Mouse (Mus musculus) heart, embryonic 10.5 days (tissue): Measurements from ENCODE around the gene Magi2. TPM values are rescaled to one million over a fixed set of nuclear protein-coding genes. Genes with fewer than 3 reads are reported as not detected.

ENCODE experiments used
- DNase-seq: peaks from one replicate; pipeline ENCODE4 v3.0.0-alpha.2; 2017; ENCODE audit warnings: low spot score
- H3K27ac ChIP-seq: fragments of 300-500 bp; sonication (generic); 2 replicates; pipeline ENCODE4 v1.5.1; 2016; ENCODE audit warnings: mild to moderate bottlenecking
- H3K27me3 ChIP-seq: fragments of 300-500 bp; sonication (generic); 2 replicates; pipeline ENCODE4 v1.6.1; 2016; ENCODE audit warnings: mild to moderate bottlenecking; ENCODE audit not compliant: poor library complexity, insufficient read depth, severe bottlenecking
- H3K36me3 ChIP-seq: fragments of 300-500 bp; sonication (generic); 2 replicates; pipeline ENCODE4 v1.6.1; 2016; ENCODE audit warnings: mild to moderate bottlenecking, moderate library complexity
- H3K4me1 ChIP-seq: fragments of 300-500 bp; sonication (generic); 2 replicates; pipeline ENCODE4 v1.6.1; 2016; ENCODE audit warnings: mild to moderate bottlenecking
- H3K4me3 ChIP-seq: fragments of 300-500 bp; sonication (generic); 2 replicates; pipeline ENCODE4 v1.5.1; 2016; ENCODE audit warnings: mild to moderate bottlenecking, moderate library complexity
- H3K9me3 ChIP-seq: fragments of 300-500 bp; sonication (generic); 2 replicates; pipeline ENCODE4 v1.6.1; 2016; ENCODE audit warnings: mild to moderate bottlenecking, moderate library complexity
- WGBS: fragments of 180-500 bp; shearing (Covaris S2); methylation state at CpG from one replicate; pipeline ENCODE4 v1.1.7; 2016; 5-methylcytosine and 5-hydroxymethylcytosine counted together
- polyA plus RNA-seq: library from polyadenylated mRNA; unstranded; fragments of >200 nt; fragmentation: Nextera tagmentation; extraction: Ambion mirVana; gene quantifications from 2 replicates; pipeline ENCODE4 v1.2.1, GENCODE M21; 2016

Gene Magi2
- polyA plus RNA-seq, 1 experiment from 2014 or later, result 1.8 TPM

DNA sequence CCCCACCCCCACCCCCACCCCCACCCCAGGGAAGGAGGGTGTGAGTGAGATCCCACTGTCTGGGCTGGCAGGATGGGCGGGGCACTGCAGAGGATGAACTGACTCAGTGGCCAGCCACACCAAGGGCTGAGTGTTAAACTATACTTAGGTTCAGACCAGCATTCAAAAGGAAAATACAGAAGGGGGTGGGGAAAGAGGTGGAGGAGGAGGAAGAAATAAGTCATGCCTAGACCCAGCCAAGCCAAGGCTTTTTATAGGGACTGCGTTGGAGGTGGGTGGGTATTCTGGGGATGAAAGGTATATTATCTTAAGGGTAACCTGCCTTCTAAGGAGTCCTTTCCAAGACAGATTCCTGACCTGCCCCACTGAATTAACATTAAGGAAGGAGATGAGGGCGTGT lies 1420.1 kb downstream of the Magi2 start:
- 87% methylated on average over 3 of the region's 3 CpGs for WGBS
- DNase-seq, result peak; percentile 56
- no peaks in the 10 kb centered on the region for H3K9me3 ChIP-seq
- no peaks in the 10 kb centered on the region for H3K4me1 ChIP-seq
- H3K27ac ChIP-seq, result no peak overlapping the region
- H3K4me3 ChIP-seq, result no peak overlapping the region
- no peaks in the 10 kb centered on the region for H3K27me3 ChIP-seq
- H3K36me3 ChIP-seq, result no peaks in the 10 kb centered on the region

DNA sequence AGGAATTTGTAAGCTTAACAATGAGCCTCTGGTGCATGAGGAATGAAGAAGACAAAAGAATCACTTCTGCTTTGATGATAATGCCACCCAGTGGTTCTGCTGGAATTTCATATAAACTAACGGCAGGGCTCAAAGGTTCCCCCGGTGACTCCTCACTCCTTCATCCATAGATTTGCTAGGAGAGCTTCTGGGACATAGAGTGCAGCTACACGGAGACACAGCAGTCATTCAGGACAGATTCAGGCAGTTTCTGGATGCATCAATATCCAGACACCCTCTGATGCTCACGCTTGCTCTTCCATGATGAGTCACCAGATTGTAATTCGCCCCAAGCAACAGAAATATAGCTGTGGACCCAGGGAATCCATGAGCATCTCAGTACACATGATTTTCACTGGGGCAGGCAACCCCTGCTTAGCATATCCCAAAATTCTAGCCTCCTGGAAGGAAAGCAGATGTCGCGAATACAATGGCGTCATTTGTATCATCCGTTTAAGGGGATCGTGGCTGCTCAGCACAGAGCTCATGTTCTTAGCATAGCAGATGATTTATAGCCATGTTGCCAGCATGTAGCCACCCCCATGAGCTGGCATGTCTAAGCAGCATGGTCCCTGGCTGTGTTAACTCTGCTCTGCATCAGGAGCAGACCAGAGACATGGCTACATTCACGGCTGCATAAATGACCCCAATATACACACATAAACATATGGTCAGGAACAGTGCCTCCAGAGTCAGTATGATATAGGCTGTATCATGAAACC lies 1426.8 kb downstream of the Magi2 start:
- Histone ChIP-seq H3K4me3 (no peak overlapping the region), H3K9me3 (no peaks in the 10 kb centered on the region), H3K27me3 (peaks cover 16% of the 10 kb centered on the region; the same call in 1 of the 2 replicates), H3K27ac (no peak overlapping the region), H3K4me1 (peaks cover 9% of the 10 kb centered on the region; the same call in 1 of the 2 replicates), H3K36me3 (no peaks in the 10 kb centered on the region)
- WGBS, result 77% methylated on average over 11 of the region's 11 CpGs
- peak; percentile 22 for DNase-seq

DNA sequence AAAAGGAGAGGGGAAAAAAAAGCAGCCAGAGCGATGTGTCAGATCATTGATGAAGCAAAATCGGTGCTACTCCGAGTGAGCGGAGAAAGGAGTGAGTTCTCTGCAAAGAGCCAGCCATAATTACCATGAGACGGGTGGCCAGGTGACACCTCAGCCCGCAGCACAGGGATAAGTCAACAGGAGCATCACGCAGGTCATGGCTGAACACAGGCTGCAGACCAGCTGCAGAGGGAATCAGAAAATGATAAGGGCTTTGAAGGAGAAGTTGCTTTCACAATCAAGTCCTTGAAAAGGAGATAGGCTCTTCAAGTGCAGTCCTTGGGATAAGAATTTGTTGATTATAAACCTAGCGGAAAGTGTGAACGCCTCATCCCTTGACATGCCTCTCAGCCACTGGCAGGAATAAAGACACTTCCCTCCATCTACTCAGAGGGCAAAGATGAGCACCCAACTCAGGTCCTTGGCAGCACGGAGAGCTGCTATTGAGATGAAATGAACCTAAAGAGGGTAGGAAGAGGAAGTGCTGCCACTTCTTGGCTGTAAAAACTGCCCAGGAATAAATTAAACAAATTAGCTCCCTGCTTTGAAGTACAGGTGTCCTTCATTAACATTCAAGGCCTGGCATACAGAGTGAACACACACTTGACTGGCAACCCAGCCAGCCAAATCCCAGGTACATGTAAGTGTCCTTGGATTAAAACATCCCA lies 1428.1 kb downstream of the Magi2 start:
- peaks cover 16% of the 10 kb centered on the region; the same call in 1 of the 2 replicates for H3K27me3 ChIP-seq
- no peaks in the 10 kb centered on the region for H3K9me3 ChIP-seq
- H3K36me3 ChIP-seq, result no peaks in the 10 kb centered on the region
- DNase-seq, result peak; percentile 13
- peaks cover 9% of the 10 kb centered on the region; the same call in 1 of the 2 replicates for H3K4me1 ChIP-seq
- no peak overlapping the region for H3K27ac ChIP-seq
- no peak overlapping the region for H3K4me3 ChIP-seq
- 26% methylated on average over 10 of the region's 10 CpGs for WGBS

DNA sequence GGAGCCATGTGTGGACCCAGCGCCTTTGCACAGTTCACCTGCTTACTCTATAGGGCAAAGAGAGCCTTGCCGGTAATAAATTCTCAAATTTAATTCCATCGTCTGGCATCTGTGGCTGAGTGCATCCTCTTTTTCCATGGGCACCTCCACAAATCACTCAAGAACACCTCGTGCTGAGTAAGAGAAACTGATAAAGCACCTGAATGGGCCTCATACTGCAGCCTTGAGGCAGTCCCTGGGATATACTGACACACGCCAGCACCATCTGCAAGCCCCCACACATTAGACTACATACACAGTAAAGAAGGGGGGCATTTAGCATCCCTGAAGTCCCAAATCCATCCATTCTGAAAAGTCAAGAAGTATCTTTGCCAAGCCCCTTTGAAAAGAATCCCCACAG lies 1430.2 kb downstream of the Magi2 start:
- WGBS, result 78% methylated on average over 5 of the region's 5 CpGs
- H3K36me3 ChIP-seq, result no peaks in the 10 kb centered on the region
- peak; percentile 53 for DNase-seq
- H3K27me3 ChIP-seq, result peaks cover 16% of the 10 kb centered on the region; the same call in 1 of the 2 replicates
- H3K4me1 ChIP-seq, result peaks cover 9% of the 10 kb centered on the region; the same call in 1 of the 2 replicates
- H3K4me3 ChIP-seq, result no peak overlapping the region
- no peaks in the 10 kb centered on the region for H3K9me3 ChIP-seq
- no peak overlapping the region for H3K27ac ChIP-seq

DNA sequence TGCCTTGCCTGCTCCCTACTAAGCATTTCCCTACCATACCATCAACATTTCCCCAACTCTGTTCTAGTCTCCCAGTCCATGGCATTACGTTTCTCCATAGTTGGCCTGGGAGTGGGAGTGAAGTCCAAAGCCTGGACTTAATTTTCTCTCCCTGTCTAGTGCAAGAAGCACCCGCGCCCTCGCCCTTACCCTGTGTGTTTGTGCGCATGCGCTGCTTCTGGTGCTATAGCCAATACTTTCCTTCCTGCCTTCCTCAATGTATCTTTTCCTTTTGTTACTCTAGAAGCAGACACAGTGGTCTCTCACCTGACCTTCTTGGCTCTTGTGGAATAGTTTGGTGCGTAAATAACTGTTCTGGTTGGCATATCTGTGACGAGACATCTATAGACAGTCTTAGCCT lies 1440.8 kb downstream of the Magi2 start:
- Histone ChIP-seq H3K27ac (no peak overlapping the region), H3K36me3 (no peaks in the 10 kb centered on the region), H3K4me3 (no peak overlapping the region), H3K27me3 (no peaks in the 10 kb centered on the region), H3K4me1 (no peaks in the 10 kb centered on the region), H3K9me3 (no peaks in the 10 kb centered on the region)
- 92% methylated on average over 8 of the region's 8 CpGs for WGBS
- DNase-seq, result peak; percentile 61

DNA sequence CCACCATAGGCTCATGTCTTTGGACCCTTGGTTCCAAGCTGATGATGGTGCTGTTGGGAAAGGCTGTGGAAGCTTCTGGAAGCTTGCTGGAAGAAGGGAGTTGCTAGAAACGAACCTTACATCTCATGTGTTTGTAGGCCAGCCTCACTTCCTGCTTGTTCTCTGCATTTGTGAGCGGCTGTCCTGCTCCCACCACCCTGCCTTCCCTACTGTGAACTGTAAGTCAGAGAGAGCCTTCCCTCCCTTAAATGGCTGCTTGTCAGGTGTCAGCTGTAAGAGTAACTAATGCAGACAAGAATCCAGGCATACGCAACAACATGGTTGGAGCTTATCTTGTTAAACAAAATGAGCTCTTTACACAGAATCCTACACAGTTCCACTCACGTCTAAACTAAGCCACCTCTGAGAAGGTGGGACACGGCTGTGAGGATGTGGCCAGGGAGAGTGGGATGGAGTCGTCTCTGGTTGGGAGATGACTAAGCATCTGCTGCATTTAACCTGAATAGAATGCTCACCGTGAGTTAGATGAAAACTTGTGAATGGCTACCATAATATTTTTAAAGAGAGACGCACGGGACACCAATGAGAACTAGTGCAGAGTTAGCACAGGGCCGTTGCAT lies 1442.0 kb downstream of the Magi2 start:
- Histone ChIP-seq H3K36me3 (no peaks in the 10 kb centered on the region), H3K9me3 (no peaks in the 10 kb centered on the region), H3K27ac (no peak overlapping the region), H3K27me3 (no peaks in the 10 kb centered on the region), H3K4me3 (no peak overlapping the region), H3K4me1 (no peaks in the 10 kb centered on the region)
- WGBS, result 81% methylated on average over 10 of the region's 10 CpGs
- DNase-seq, result peak; percentile 51

DNA sequence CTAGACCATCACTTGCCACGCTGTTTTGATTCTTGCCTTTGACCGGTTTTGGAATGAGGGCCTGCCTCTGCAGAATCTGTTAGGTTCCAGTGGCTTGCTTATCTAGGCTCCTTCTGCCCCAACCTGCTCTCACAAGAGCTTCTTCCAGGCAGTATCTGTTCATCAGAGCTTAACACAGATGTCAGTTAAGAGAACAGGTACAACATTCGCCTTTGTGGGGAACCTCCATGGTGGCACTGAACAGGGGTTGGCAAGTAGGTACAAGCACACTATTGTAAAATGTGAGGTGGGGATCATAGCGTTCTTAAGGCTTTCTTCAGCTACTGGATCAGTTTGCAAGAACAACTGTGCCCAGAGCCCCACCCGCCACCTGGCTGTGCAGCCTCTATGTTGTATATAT lies 1442.6 kb downstream of the Magi2 start:
- Histone ChIP-seq H3K9me3 (no peaks in the 10 kb centered on the region), H3K4me1 (no peaks in the 10 kb centered on the region), H3K36me3 (no peaks in the 10 kb centered on the region), H3K4me3 (no peak overlapping the region), H3K27ac (no peak overlapping the region), H3K27me3 (no peaks in the 10 kb centered on the region)
- 72% methylated on average over 5 of the region's 5 CpGs for WGBS
- DNase-seq, result peak; percentile 31

DNA sequence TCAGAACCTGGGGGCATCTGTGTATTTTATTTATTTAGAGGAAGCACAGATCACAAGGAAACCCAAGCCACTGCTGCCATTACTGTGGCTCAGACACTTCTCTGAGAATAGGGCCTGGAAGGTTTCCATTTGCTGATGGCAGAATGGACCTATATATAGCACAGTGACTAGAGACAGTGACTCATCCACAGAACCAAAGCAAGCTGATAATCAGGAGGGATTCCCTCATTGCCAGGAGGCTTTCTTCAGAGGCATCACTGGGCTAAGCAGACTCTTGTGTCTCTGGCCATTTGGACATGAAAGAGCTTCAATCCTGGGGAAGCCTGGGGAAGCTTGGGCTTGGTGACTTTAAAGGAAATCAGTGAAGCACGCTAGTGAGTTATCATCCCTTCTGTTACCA lies 1445.0 kb downstream of the Magi2 start:
- WGBS, result 30% methylated on average over 1 of the region's 1 CpGs
- Histone ChIP-seq H3K4me1 (no peaks in the 10 kb centered on the region), H3K27me3 (no peaks in the 10 kb centered on the region), H3K9me3 (no peaks in the 10 kb centered on the region), H3K36me3 (no peaks in the 10 kb centered on the region), H3K4me3 (no peak overlapping the region), H3K27ac (no peak overlapping the region)
- peak; percentile 64 for DNase-seq

DNA sequence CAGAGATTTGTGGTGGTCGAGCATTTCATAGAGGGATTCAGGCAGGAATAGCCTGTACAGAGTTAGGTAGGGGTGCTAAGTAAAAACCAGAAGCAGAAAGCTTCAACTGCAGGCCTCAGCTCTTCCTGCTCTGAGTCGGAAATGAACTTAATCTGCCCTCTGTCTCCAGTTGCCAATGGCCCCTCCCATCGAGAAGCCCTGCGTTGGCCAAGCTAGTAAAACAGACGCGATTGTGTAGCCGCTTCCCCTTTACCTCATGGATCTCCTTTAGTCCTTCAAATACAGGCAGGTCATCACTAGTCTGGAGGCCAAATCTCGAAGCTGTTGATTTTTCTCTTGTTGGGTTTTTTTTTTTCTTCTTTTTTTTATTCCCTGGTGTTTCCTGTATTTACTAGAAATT lies 1447.7 kb downstream of the Magi2 start:
- WGBS, result 65% methylated on average over 8 of the region's 8 CpGs
- H3K36me3 ChIP-seq, result no peaks in the 10 kb centered on the region
- H3K27ac ChIP-seq, result no peak overlapping the region
- DNase-seq, result peak; percentile 56
- H3K4me1 ChIP-seq, result no peaks in the 10 kb centered on the region
- no peak overlapping the region for H3K4me3 ChIP-seq
- H3K27me3 ChIP-seq, result no peaks in the 10 kb centered on the region
- no peaks in the 10 kb centered on the region for H3K9me3 ChIP-seq

DNA sequence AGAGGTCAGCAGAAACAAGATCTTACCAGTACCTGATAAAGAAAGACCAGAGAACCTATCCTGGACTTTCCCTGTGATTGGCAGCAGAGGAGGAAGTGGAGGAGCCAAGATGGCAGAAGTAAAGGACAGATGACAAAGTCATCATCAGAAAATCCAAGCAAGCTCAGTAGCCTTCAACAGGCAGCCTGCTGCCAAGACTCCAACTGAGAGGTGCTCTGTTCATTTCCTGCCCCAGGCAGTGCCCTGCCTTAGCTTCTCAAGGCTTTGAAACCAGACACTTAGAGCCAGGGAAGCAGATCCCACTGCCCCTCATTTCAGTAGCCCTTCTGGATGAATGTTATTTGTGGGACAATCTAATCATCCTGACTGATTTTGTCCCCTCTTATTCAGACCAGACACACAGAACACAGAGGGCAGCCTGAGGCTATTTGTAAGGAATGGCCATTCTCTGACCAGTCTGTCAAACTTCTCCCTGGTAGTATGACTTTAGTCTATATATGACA lies 1448.4 kb downstream of the Magi2 start:
- H3K4me3 ChIP-seq, result no peak overlapping the region
- H3K9me3 ChIP-seq, result no peaks in the 10 kb centered on the region
- H3K4me1 ChIP-seq, result no peaks in the 10 kb centered on the region
- no peaks in the 10 kb centered on the region for H3K27me3 ChIP-seq
- H3K36me3 ChIP-seq, result no peaks in the 10 kb centered on the region
- H3K27ac ChIP-seq, result no peak overlapping the region
- peak; percentile 64 for DNase-seq

DNA sequence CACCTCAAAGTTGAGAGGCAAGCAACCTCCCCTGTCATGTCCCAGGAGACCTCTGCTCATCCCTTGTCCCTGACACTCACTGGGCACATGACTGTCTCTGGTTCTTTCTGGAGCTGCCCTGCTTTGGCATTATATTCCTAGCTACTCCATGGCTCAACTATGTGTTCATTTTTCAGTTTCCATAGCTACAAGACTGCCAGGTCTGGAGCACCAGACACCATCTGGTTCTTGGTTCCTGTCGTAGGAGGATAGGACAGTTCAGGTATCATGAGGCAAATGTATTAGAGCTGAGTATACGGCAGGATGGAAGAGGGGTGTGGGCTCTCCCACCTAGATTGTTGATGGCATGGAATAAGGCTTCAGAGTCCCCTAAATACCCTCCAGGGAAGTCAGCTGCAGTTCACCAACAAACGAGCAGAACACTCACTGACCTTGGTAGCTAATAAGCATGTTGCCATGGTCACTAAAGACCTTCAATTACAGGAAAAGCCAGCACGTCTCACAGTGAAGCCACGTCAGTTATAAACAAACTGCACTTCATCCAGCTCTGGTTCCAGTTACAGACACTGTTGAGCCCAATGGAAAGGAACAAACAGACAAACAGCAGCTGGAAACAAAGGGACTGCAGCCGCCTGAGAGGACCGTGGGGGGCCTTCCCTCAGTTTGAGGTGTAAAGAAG lies 1449.5 kb downstream of the Magi2 start:
- Histone ChIP-seq H3K4me1 (no peaks in the 10 kb centered on the region), H3K9me3 (no peaks in the 10 kb centered on the region), H3K4me3 (no peak overlapping the region), H3K27ac (no peak overlapping the region), H3K27me3 (no peaks in the 10 kb centered on the region), H3K36me3 (no peaks in the 10 kb centered on the region)
- 27% methylated on average over 7 of the region's 7 CpGs for WGBS
- DNase-seq, result peak; percentile 47

DNA sequence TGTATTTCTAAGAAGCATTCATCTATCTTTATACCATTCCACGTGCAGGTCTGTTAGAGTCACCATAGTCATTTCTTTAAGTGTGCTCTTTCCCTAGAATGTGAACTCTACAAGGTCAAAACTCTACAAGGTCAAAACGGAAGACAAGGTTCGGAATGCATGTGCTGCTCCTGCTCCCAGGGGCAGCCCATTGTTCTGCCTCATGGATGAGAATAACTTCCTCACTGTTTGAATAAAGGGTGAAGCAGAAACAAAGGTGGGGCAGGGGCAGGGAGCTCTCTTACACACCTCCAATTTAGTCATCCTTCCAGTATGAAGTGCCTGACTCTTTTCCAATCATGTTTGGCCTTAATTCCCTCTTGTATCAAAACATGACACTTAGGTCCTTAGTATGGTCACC lies 1450.4 kb downstream of the Magi2 start:
- Histone ChIP-seq H3K4me1 (no peaks in the 10 kb centered on the region), H3K36me3 (no peaks in the 10 kb centered on the region), H3K4me3 (no peak overlapping the region), H3K27ac (no peak overlapping the region), H3K27me3 (no peaks in the 10 kb centered on the region), H3K9me3 (no peaks in the 10 kb centered on the region)
- peak; percentile 58 for DNase-seq
- 49% methylated on average over 3 of the region's 3 CpGs for WGBS
